ENCODE assay signal across 7 mouse cellular contexts in the genomic region with DNA sequence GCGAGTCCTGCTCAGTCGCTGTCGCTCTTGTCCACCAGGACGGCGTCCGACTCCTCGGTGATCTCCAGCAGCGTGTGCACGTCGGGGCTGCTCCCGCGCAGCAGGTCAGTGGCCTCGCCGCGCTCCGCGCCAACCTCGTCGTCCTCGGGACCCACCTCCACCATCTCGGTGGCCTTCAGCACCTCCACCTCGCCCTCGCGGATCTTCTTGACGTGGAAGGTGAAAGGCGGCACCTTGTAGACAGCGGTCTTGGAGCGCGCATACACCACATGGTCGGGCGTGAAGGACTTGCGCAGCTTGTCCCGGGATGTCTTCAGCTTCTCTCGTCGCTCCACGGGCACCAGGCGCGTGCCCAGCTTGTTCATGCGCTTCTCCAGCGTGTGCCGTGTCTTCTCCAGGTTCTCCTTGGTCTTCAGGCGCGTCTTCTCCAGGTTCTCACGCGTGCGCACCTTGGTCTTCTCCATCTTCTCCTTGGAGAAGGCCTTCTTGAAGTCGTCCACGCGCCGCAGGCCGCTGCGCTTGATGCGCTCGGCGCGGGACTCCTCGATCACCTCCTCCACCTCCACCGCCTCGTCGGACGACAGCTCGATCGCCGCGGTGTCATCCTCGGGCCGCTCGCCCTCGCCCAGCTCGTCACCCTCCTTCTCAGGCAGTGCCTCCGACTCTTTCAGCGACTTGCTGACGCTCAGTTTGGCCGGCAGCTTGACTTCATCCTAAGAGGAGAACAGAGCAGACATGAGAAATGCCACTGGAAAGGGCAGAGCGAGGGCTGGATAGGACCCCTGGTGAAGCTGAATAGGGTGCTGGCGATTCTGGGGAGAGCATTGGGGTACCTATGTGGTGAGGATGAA. TPM values are rescaled to one million over a fixed set of nuclear protein-coding genes. Genes with fewer than 3 reads are reported as not detected.
DNase-seq lines count a peak whose midpoint lies in the region; ATAC-seq lines count a peak whose summit lies in the region.

No protein-coding gene starts in this region.

- no peak overlapping the region for H3K9ac ChIP-seq in lung, embryonic 16.5 days (ENCODE audit: low read length)
- H3K9ac ChIP-seq in forebrain, embryonic 15.5 days (replicated peaks): no peak overlapping the region; the same call in 1 of the 2 replicates
- no peak overlapping the region; the same call in 1 of the 2 replicates for H3K9ac ChIP-seq in limb, embryonic 11.5 days (ENCODE audit: low read length)
- H3K9ac ChIP-seq in stomach, embryonic 15.5 days: no peak overlapping the region

- DNase-seq in lung, postnatal 4 days: no peak
- DNase-seq in limb, embryonic 11.5 days (ENCODE audit: low spot score): peak; percentile 43
- no peak for DNase-seq in right cerebral cortex, postnatal 4 days
- no peak for DNase-seq in left cerebral cortex, adult 11 months (ENCODE audit: low spot score)

- WGBS in lung, embryonic 16.5 days: 30% methylated on average over 76 of the region's 76 CpGs
- WGBS in forebrain, embryonic 15.5 days: 9% methylated on average over 76 of the region's 76 CpGs
- 7% methylated on average over 76 of the region's 76 CpGs for WGBS in limb, embryonic 11.5 days
- WGBS in stomach, embryonic 15.5 days: 37% methylated on average over 76 of the region's 76 CpGs

- no peak overlapping the region for H3K27ac ChIP-seq in lung, embryonic 16.5 days (ENCODE audit: low read length)
- H3K27ac ChIP-seq in forebrain, embryonic 15.5 days (replicated peaks): no peak overlapping the region
- H3K27ac ChIP-seq in limb, embryonic 11.5 days (replicated peaks; ENCODE audit: low read depth, low read length): no peak overlapping the region
- H3K27ac ChIP-seq in stomach, embryonic 15.5 days: no peak overlapping the region

- peaks cover 46% of the 10 kb centered on the region for H3K4me1 ChIP-seq in lung, embryonic 16.5 days (replicated peaks; ENCODE audit: control insufficient read depth, insufficient read depth, low read length)
- H3K4me1 ChIP-seq in forebrain, embryonic 15.5 days: peaks cover 18% of the 10 kb centered on the region
- 0 out of 2 replicates have a peak, but pooled peaks cover 4% of the 10 kb centered on the region for H3K4me1 ChIP-seq in limb, embryonic 11.5 days (ENCODE audit: control insufficient read depth, insufficient read depth, low read length)
- H3K4me1 ChIP-seq in stomach, embryonic 15.5 days: peaks cover 44% of the 10 kb centered on the region

- H3K4me3 ChIP-seq in lung, embryonic 16.5 days (ENCODE audit: low read length): no peak overlapping the region
- H3K4me3 ChIP-seq in forebrain, embryonic 15.5 days: peak overlapping the region; percentile 23
- peak overlapping the region; percentile 22 for H3K4me3 ChIP-seq in limb, embryonic 11.5 days (ENCODE audit: low read depth, low read length)
- H3K4me3 ChIP-seq in stomach, embryonic 15.5 days (replicated peaks): peak overlapping the region; percentile 8; the same call in 1 of the 2 replicates

- no peak for ATAC-seq in lung, embryonic 16.5 days (ENCODE audit: low read depth)
- no peak for ATAC-seq in forebrain, embryonic 15.5 days (replicated peaks)
- ATAC-seq in limb, embryonic 11.5 days (ENCODE audit: insufficient number of reproducible peaks, low FRiP score, low TSS enrichment, low read depth): no peak
- ATAC-seq in stomach, embryonic 15.5 days (ENCODE audit: insufficient read depth, low FRiP score, low read depth): no peak

- H3K36me3 ChIP-seq in lung, embryonic 16.5 days (ENCODE audit: control insufficient read depth, insufficient read depth, low read length): peaks cover 18% of the 10 kb centered on the region
- H3K36me3 ChIP-seq in forebrain, embryonic 15.5 days: no peaks in the 10 kb centered on the region
- H3K36me3 ChIP-seq in limb, embryonic 11.5 days (ENCODE audit: control insufficient read depth, insufficient read depth, low read length): no peaks in the 10 kb centered on the region
- H3K36me3 ChIP-seq in stomach, embryonic 15.5 days: peaks cover 12% of the 10 kb centered on the region

- H3K9me3 ChIP-seq in lung, embryonic 16.5 days (ENCODE audit: control insufficient read depth, low read length): no peaks in the 10 kb centered on the region
- H3K9me3 ChIP-seq in forebrain, embryonic 15.5 days: no peaks in the 10 kb centered on the region
- H3K9me3 ChIP-seq in limb, embryonic 11.5 days (ENCODE audit: control insufficient read depth, low read length): no peaks in the 10 kb centered on the region
- H3K9me3 ChIP-seq in stomach, embryonic 15.5 days: no peaks in the 10 kb centered on the region

- H3K27me3 ChIP-seq in lung, embryonic 16.5 days (ENCODE audit: control insufficient read depth, insufficient read depth, low read depth, low read length): peaks cover 9% of the 10 kb centered on the region; the same call in 1 of the 2 replicates
- peaks cover 26% of the 10 kb centered on the region for H3K27me3 ChIP-seq in forebrain, embryonic 15.5 days
- peaks cover 24% of the 10 kb centered on the region for H3K27me3 ChIP-seq in limb, embryonic 11.5 days (ENCODE audit: control insufficient read depth, insufficient read depth, low read length)
- H3K27me3 ChIP-seq in stomach, embryonic 15.5 days (replicated peaks): peaks cover 13% of the 10 kb centered on the region

- H3K4me2 ChIP-seq in lung, embryonic 16.5 days (ENCODE audit: low read depth, low read length): peak overlapping the region; percentile 16; the same call in 1 of the 2 replicates
- peak overlapping the region; percentile 37 for H3K4me2 ChIP-seq in forebrain, embryonic 15.5 days (replicated peaks)
- H3K4me2 ChIP-seq in limb, embryonic 11.5 days (ENCODE audit: low read depth, severe bottlenecking): peak overlapping the region; percentile 45
- peak overlapping the region; percentile 34 for H3K4me2 ChIP-seq in stomach, embryonic 15.5 days

RNA-seq across cellular contexts. Expression of a gene that starts 11.8 kb away (rescaled TPM):
- polyA plus RNA-seq in lung, embryonic 16.5 days (2015; fragmentation: Nextera tagmentation; extraction: Ambion mirVana): 461 and 464 TPM in 2 replicates
- polyA plus RNA-seq in forebrain, embryonic 15.5 days (2015; fragmentation: Nextera tagmentation; extraction: Ambion mirVana): 29.4 and 30.1 TPM in 2 replicates
- polyA plus RNA-seq in limb, embryonic 11.5 days (2014; fragmentation: Nextera tagmentation; extraction: Ambion mirVana): 10.2 and 13.3 TPM in 2 replicates
- 306 and 329 TPM in 2 replicates for polyA plus RNA-seq in stomach, embryonic 15.5 days (2015; fragmentation: Nextera tagmentation; extraction: Ambion mirVana)

RNA-seq across cellular contexts. Expression of a gene that starts 19.5 kb away (rescaled TPM):
- 58.5 and 63.7 TPM in 2 replicates for polyA plus RNA-seq in lung, embryonic 16.5 days (2015; fragmentation: Nextera tagmentation; extraction: Ambion mirVana)
- 31.1 and 32.3 TPM in 2 replicates for polyA plus RNA-seq in forebrain, embryonic 15.5 days (2015; fragmentation: Nextera tagmentation; extraction: Ambion mirVana)
- 37.1 and 39.4 TPM in 2 replicates for polyA plus RNA-seq in limb, embryonic 11.5 days (2014; fragmentation: Nextera tagmentation; extraction: Ambion mirVana)
- polyA plus RNA-seq in stomach, embryonic 15.5 days (2015; fragmentation: Nextera tagmentation; extraction: Ambion mirVana): 44.5 and 46.5 TPM in 2 replicates

RNA-seq across cellular contexts. Expression of a gene that starts 50.4 kb away (rescaled TPM):
- 36.7 and 36.9 TPM in 2 replicates for polyA plus RNA-seq in lung, embryonic 16.5 days (2015; fragmentation: Nextera tagmentation; extraction: Ambion mirVana)
- polyA plus RNA-seq in forebrain, embryonic 15.5 days (2015; fragmentation: Nextera tagmentation; extraction: Ambion mirVana): 84.3 and 84.6 TPM in 2 replicates
- 27.1 and 32.0 TPM in 2 replicates for polyA plus RNA-seq in limb, embryonic 11.5 days (2014; fragmentation: Nextera tagmentation; extraction: Ambion mirVana)
- 36.6 and 39.7 TPM in 2 replicates for polyA plus RNA-seq in stomach, embryonic 15.5 days (2015; fragmentation: Nextera tagmentation; extraction: Ambion mirVana)
